Mouse (Mus musculus): ENCODE measurements around the gene Syne2. TPM values are rescaled to one million over a fixed set of nuclear protein-coding genes. Genes with fewer than 3 reads are reported as not detected.

The Syne2 gene
- polyA plus RNA-seq, 1 experiment from 2014 or later: 36.6 TPM

DNA sequence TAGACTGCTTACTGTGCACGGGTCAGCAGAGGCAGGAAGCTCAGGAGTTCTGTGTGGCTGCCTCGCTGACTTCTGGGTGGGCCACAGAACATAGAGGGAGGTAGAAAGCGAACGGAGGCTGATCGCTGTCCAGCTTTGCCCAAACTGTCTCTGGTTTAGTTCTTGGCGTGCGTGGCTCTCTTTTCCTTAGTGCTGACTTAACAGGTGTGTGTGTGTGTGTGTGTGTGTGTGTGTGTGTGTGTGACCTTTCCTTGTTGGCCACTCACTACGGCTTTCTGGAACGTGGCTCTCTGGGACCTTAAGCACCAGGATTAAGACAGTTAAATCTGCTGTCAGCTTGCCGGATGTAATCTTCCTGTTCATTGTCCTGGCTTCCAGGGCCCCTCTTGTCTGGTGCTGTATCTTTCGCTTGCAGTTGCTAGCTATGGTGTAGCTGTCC, 18.6 kb downstream of the Syne2 start:
- DNase-seq (ENCODE audit: low spot score) (peak; percentile 52), ATAC-seq (ENCODE audit: low read depth) (no peak; the same call in 1 of the 2 replicates)
- H3K27me3 ChIP-seq (replicated peaks; ENCODE audit: control insufficient read depth, insufficient read depth, low read length): no peaks in the 10 kb centered on the region
- H3K9ac ChIP-seq (ENCODE audit: low read depth, low read length): no peak overlapping the region
- H3K4me2 ChIP-seq (ENCODE audit: low read depth, low read length): peak overlapping the region; percentile 5; the same call in 1 of the 2 replicates
- H3K4me1 ChIP-seq (ENCODE audit: control insufficient read depth, insufficient read depth, low read length): peaks cover 19% of the 10 kb centered on the region
- no peaks in the 10 kb centered on the region for H3K36me3 ChIP-seq (ENCODE audit: control insufficient read depth, insufficient read depth, low read length)
- no peak overlapping the region for H3K27ac ChIP-seq (replicated peaks; ENCODE audit: low read depth, low read length)
- H3K4me3 ChIP-seq (ENCODE audit: low read depth, low read length): no peak overlapping the region
- no peaks in the 10 kb centered on the region for H3K9me3 ChIP-seq (ENCODE audit: control insufficient read depth, low read length)
- 28% methylated on average over 11 of the region's 11 CpGs for WGBS

DNA sequence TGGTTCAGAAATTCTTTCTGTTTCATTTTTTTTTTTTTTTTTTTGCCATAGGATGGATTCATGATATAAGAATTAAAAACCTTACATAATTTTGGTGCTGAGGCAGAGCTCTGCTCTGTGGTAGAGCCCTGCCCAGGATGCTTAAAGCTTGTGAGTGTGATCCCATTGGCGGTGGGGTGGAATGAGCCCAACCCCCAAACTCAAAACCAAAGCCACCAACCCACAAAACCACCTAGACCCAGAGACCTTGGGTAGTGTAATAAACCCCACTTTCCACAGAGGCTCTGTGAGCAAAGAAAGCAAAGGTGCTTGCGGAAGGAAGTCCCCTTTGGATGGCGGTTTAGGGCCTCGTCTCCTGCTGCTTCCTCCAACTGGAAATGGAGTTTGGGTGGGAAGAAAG, 19.5 kb downstream of the Syne2 start:
- Histone ChIP-seq H3K9ac (ENCODE audit: low read depth, low read length) (no peak overlapping the region), H3K4me2 (ENCODE audit: low read depth, low read length) (no peak overlapping the region), H3K9me3 (ENCODE audit: control insufficient read depth, low read length) (no peaks in the 10 kb centered on the region), H3K4me1 (ENCODE audit: control insufficient read depth, insufficient read depth, low read length) (peaks cover 19% of the 10 kb centered on the region), H3K27me3 (replicated peaks; ENCODE audit: control insufficient read depth, insufficient read depth, low read length) (no peaks in the 10 kb centered on the region), H3K4me3 (ENCODE audit: low read depth, low read length) (no peak overlapping the region), H3K27ac (replicated peaks; ENCODE audit: low read depth, low read length) (no peak overlapping the region), H3K36me3 (ENCODE audit: control insufficient read depth, insufficient read depth, low read length) (no peaks in the 10 kb centered on the region)
- no peak for ATAC-seq (ENCODE audit: low read depth)
- 79% methylated on average over 4 of the region's 4 CpGs for WGBS
- no peak for DNase-seq (ENCODE audit: low spot score)

DNA sequence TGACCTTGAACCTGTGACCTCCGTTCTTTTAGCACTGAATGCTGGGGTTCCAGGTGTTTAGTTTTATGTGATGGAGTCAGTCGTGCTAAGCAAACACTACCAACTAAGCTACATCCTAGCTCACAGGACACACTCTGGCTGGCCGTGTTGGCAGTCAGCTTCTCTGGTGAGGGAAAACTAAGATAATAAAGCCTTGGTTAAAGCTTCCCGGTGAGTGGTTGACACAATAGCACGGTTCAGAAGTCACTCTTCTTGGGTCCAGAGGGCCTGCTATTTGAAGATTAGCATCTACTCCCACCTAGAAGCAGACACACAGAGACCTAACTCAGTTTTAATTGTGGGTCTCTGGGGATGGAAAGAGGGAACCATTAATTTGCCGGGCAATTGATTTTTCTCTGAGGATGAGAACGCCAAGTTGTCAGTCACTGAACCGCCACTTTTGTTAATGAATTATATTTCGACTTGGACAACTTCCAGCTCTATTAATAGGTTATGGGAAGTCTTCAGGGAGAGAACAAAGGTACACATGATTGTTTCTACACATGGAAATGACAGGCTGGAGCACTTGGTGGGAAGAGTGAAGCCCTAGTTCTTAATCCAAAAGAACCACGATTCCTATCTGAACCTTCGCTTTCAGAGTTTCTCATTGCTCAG, 21.3 kb downstream of the Syne2 start:
- Histone ChIP-seq H3K27ac (replicated peaks; ENCODE audit: low read depth, low read length) (no peak overlapping the region), H3K4me1 (ENCODE audit: control insufficient read depth, insufficient read depth, low read length) (peaks cover 7% of the 10 kb centered on the region), H3K27me3 (replicated peaks; ENCODE audit: control insufficient read depth, insufficient read depth, low read length) (no peaks in the 10 kb centered on the region), H3K36me3 (ENCODE audit: control insufficient read depth, insufficient read depth, low read length) (no peaks in the 10 kb centered on the region), H3K4me3 (ENCODE audit: low read depth, low read length) (no peak overlapping the region), H3K9ac (ENCODE audit: low read depth, low read length) (no peak overlapping the region), H3K4me2 (ENCODE audit: low read depth, low read length) (no peak overlapping the region), H3K9me3 (ENCODE audit: control insufficient read depth, low read length) (no peaks in the 10 kb centered on the region)
- no peak for DNase-seq (ENCODE audit: low spot score)
- 73% methylated on average over 11 of the region's 11 CpGs for WGBS
- ATAC-seq (ENCODE audit: low read depth): no peak

DNA sequence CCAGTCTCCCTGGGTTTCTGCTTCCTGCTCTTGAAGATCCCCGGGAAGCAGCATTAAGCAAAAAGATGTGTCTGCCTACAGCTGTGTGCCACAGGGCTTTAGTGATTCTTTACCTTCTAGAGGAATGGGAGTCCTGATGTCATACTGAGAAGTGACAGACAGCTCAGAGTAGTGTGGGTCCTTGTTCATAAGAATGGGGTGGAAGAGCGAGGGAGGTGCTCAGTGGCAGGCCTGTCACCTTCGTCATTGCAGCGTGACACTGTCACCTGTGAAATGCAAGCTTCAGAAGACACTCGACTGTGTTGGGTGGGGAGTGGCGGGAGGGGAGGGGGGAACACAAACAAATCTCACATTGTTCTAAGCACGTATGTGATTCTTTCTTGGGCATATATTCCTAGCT, 23.2 kb downstream of the Syne2 start:
- Histone ChIP-seq H3K36me3 (ENCODE audit: control insufficient read depth, insufficient read depth, low read length) (no peaks in the 10 kb centered on the region), H3K27me3 (replicated peaks; ENCODE audit: control insufficient read depth, insufficient read depth, low read length) (no peaks in the 10 kb centered on the region)
- WGBS: 66% methylated on average over 7 of the region's 7 CpGs

DNA sequence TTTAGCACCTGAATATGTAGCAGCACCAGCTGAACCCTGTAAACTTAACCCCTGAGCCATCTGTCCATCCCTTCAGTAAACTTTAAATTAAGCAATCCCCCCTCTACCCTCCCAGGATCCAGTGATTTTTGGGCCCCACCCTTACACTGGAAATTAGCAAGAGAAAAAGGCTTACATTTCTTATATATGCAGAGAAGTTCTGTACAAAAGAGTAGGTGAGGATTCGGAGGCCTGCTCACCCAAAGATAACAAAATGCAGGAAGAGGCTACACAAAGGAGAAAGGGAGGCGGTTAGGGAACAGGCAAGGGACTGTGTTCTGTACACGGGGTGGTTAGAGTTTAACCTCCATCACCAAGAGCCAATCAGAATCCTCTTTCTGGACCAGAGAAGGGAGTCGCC, 26.4 kb downstream of the Syne2 start:
- no peaks in the 10 kb centered on the region for H3K27me3 ChIP-seq (replicated peaks; ENCODE audit: control insufficient read depth, insufficient read depth, low read length)
- 81% methylated on average over 4 of the region's 4 CpGs for WGBS
- H3K9me3 ChIP-seq (ENCODE audit: control insufficient read depth, low read length): no peaks in the 10 kb centered on the region
- no peak overlapping the region for H3K27ac ChIP-seq (replicated peaks; ENCODE audit: low read depth, low read length)
- no peak overlapping the region for H3K9ac ChIP-seq (ENCODE audit: low read depth, low read length)
- H3K4me2 ChIP-seq (ENCODE audit: low read depth, low read length): no peak overlapping the region
- no peak overlapping the region for H3K4me3 ChIP-seq (ENCODE audit: low read depth, low read length)
- no peaks in the 10 kb centered on the region for H3K36me3 ChIP-seq (ENCODE audit: control insufficient read depth, insufficient read depth, low read length)
- H3K4me1 ChIP-seq (ENCODE audit: control insufficient read depth, insufficient read depth, low read length): no peaks in the 10 kb centered on the region
- DNase-seq (ENCODE audit: low spot score) (no peak), ATAC-seq (ENCODE audit: low read depth) (no peak)

More for the DNA sequence above, 23.2 kb downstream of the Syne2 start:
- Histone ChIP-seq H3K4me3 (ENCODE audit: low read depth, low read length) (no peak overlapping the region), H3K9me3 (ENCODE audit: control insufficient read depth, low read length) (no peaks in the 10 kb centered on the region), H3K4me2 (ENCODE audit: low read depth, low read length) (no peak overlapping the region), H3K27ac (replicated peaks; ENCODE audit: low read depth, low read length) (no peak overlapping the region), H3K9ac (ENCODE audit: low read depth, low read length) (no peak overlapping the region), H3K4me1 (ENCODE audit: control insufficient read depth, insufficient read depth, low read length) (no peaks in the 10 kb centered on the region)
- ATAC-seq (ENCODE audit: low read depth): no peak
- DNase-seq (ENCODE audit: low spot score): no peak

DNA sequence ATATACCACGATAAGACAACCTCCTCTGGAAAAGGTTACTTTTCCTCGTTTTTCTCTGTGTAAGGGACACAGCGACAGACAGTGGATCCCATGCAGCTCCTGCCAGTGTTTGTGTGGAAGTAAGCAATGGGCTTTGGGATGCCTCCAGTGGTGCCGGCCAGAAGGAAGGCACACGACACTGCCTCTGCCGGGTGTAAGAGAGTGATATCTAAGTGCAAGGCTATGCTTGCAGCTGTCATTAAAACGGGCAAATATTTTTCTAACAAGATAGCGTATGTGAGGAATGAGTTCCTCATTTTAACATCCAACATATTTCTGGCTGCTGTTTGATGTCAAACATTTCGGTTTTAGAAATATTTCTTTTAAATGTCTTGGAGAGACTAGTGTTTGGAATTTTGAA, 27.1 kb downstream of the Syne2 start:
- no peak for ATAC-seq (ENCODE audit: low read depth)
- 67% methylated on average over 9 of the region's 9 CpGs for WGBS
- H3K27ac ChIP-seq (replicated peaks; ENCODE audit: low read depth, low read length): no peak overlapping the region

DNA sequence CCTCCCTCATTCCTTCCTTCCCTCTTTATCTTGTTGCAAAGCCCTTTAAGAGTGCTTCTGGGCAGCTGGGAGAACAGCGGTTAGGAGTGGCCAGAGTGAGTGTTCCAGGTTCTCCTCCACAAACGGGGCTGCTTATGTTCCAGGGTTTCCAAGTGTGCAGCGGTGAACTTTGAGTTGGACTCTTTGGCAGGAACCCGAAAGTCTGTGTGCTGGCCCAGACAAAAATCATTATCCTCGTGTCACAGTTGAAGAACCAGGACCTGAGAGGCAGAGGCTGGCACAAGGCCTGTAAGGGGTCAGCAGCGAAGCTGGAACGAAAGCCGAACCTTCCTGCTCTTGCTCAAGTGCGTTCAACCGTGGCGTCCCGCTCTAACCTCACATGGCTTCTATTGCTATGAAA, 28.6 kb downstream of the Syne2 start:
- no peaks in the 10 kb centered on the region for H3K9me3 ChIP-seq (ENCODE audit: control insufficient read depth, low read length)
- H3K36me3 ChIP-seq (ENCODE audit: control insufficient read depth, insufficient read depth, low read length): no peaks in the 10 kb centered on the region
- DNase-seq (ENCODE audit: low spot score): no peak
- H3K27ac ChIP-seq (replicated peaks; ENCODE audit: low read depth, low read length): no peak overlapping the region
- WGBS: 78% methylated on average over 12 of the region's 12 CpGs
- no peak overlapping the region for H3K4me3 ChIP-seq (ENCODE audit: low read depth, low read length)
- ATAC-seq (ENCODE audit: low read depth): no peak
- no peak overlapping the region for H3K9ac ChIP-seq (ENCODE audit: low read depth, low read length)
- H3K4me1 ChIP-seq (ENCODE audit: control insufficient read depth, insufficient read depth, low read length): no peaks in the 10 kb centered on the region
- H3K4me2 ChIP-seq (ENCODE audit: low read depth, low read length): no peak overlapping the region
- H3K27me3 ChIP-seq (replicated peaks; ENCODE audit: control insufficient read depth, insufficient read depth, low read length): no peaks in the 10 kb centered on the region

More for the DNA sequence above, 27.1 kb downstream of the Syne2 start:
- Histone ChIP-seq H3K27me3 (replicated peaks; ENCODE audit: control insufficient read depth, insufficient read depth, low read length) (no peaks in the 10 kb centered on the region), H3K4me3 (ENCODE audit: low read depth, low read length) (no peak overlapping the region), H3K36me3 (ENCODE audit: control insufficient read depth, insufficient read depth, low read length) (no peaks in the 10 kb centered on the region), H3K4me2 (ENCODE audit: low read depth, low read length) (no peak overlapping the region), H3K4me1 (ENCODE audit: control insufficient read depth, insufficient read depth, low read length) (no peaks in the 10 kb centered on the region), H3K9ac (ENCODE audit: low read depth, low read length) (no peak overlapping the region), H3K9me3 (ENCODE audit: control insufficient read depth, low read length) (no peaks in the 10 kb centered on the region)
- no peak for DNase-seq (ENCODE audit: low spot score)

DNA sequence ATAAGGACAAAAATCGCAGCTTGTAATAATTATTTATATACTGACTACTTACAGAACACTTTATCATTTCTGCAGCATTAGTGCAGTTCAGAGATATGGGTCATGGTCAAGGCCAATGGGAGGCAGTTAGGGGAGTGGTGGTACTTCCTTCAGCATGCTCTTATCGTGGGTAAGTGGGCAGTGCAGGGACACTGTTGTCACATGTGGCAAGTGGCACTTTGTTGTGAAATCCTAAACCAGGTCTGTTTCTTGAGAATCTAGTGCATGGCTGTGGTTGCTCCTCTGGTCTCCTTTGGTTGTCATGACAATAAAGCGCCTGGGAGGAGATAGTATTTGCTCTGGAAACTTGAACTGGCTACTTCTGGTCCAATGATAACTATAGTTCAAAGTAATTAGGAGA, 32.3 kb downstream of the Syne2 start:
- Histone ChIP-seq H3K9ac (ENCODE audit: low read depth, low read length) (no peak overlapping the region), H3K27ac (replicated peaks; ENCODE audit: low read depth, low read length) (no peak overlapping the region), H3K4me2 (ENCODE audit: low read depth, low read length) (no peak overlapping the region), H3K36me3 (ENCODE audit: control insufficient read depth, insufficient read depth, low read length) (no peaks in the 10 kb centered on the region), H3K4me3 (ENCODE audit: low read depth, low read length) (no peak overlapping the region), H3K9me3 (ENCODE audit: control insufficient read depth, low read length) (no peaks in the 10 kb centered on the region), H3K4me1 (ENCODE audit: control insufficient read depth, insufficient read depth, low read length) (peaks cover 13% of the 10 kb centered on the region; the same call in 1 of the 2 replicates), H3K27me3 (replicated peaks; ENCODE audit: control insufficient read depth, insufficient read depth, low read length) (no peaks in the 10 kb centered on the region)
- 56% methylated on average over 3 of the region's 3 CpGs for WGBS
- no peak for ATAC-seq (ENCODE audit: low read depth)
- no peak for DNase-seq (ENCODE audit: low spot score)

DNA sequence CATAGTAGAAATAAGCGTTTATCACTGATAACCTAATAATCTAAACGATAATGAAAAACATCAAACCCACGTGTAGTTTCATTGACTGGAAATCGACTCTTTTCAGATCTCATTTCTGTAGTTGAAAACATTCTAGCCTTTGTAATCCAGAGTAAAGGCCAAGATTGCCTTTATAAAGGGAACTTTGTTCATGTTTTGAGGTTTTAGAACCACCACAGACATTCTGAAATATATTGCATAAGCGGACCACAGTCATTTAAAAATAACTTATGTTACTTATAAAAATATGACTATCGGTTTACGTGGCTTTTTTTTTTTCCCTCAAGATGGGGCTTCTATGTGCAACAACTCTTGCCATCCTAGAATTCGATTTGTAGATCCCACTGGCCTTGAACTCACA, 33.5 kb downstream of the Syne2 start:
- 63% methylated on average over 8 of the region's 8 CpGs for WGBS

More for the DNA sequence above, 33.5 kb downstream of the Syne2 start:
- DNase-seq (ENCODE audit: low spot score) (no peak), ATAC-seq (ENCODE audit: low read depth) (no peak)
- no peaks in the 10 kb centered on the region for H3K36me3 ChIP-seq (ENCODE audit: control insufficient read depth, insufficient read depth, low read length)
- H3K9ac ChIP-seq (ENCODE audit: low read depth, low read length): no peak overlapping the region
- no peak overlapping the region for H3K27ac ChIP-seq (replicated peaks; ENCODE audit: low read depth, low read length)
- peaks cover 13% of the 10 kb centered on the region; the same call in 1 of the 2 replicates for H3K4me1 ChIP-seq (ENCODE audit: control insufficient read depth, insufficient read depth, low read length)
- no peak overlapping the region for H3K4me3 ChIP-seq (ENCODE audit: low read depth, low read length)
- no peaks in the 10 kb centered on the region for H3K9me3 ChIP-seq (ENCODE audit: control insufficient read depth, low read length)
- no peak overlapping the region for H3K4me2 ChIP-seq (ENCODE audit: low read depth, low read length)
- no peaks in the 10 kb centered on the region for H3K27me3 ChIP-seq (replicated peaks; ENCODE audit: control insufficient read depth, insufficient read depth, low read length)
